Mouse (Mus musculus) lung, postnatal 14 days (tissue): ENCODE measurements around the gene Hist2h2be.
"Not testable (repeated sequence)": the region's sequence is repeated elsewhere in the genome, so short reads cannot be mapped to it uniquely, and the experiment has no call there.

Source experiments
- DNase-seq: peaks from one replicate; pipeline ENCODE4 v3.0.0; 2021

Gene Hist2h2be

DNA sequence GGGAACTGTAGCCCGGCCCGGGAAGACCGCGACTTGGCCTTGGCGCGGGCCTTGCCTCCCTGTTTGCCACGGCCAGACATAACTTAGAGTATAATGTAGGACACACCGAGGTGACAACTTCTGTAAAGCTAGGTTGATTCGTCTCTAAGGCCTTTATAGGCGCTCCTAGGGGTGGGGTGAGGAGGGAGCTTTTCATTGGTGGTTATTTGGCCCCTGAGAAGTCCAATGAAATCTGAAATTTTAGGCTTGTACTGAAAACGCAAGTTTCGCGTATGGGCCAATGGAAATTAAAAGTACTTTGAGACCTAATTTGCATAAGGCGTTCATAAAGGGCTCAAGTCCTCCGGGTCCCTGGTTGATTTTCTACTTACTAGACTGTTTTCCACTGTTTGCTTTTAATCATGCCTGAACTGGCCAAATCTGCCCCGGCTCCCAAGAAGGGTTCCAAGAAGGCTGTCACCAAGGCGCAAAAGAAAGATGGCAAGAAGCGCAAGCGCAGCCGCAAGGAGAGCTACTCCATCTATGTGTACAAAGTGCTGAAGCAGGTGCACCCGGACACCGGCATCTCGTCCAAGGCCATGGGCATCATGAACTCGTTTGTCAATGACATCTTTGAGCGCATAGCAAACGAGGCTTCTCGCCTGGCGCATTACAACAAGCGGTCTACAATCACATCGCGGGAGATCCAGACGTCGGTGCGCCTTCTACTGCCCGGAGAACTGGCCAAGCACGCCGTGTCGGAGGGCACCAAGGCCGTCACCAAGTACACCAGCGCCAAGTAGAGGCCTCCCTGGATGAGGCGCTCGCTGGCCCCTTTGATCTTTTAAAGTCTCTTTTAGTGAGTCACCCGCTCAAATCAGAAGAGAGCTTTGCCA lies at the start of gene Hist2h2be, which contains the start of gene Hist2h2ac:
Gene Hist2h2be, plus strand, starts transcription at position 355 of the 875 bp plus-strand sequence.
Gene Hist2h2ac, minus strand, starts transcription at position 116 of the 875 bp plus-strand sequence.
- peak; percentile 87 for DNase-seq

- DNase-seq = no peak
Measured at GRCm38 (mm10) chr3:96171583-96172196, 49.2 kb upstream of the Hist2h2be start.

DNA sequence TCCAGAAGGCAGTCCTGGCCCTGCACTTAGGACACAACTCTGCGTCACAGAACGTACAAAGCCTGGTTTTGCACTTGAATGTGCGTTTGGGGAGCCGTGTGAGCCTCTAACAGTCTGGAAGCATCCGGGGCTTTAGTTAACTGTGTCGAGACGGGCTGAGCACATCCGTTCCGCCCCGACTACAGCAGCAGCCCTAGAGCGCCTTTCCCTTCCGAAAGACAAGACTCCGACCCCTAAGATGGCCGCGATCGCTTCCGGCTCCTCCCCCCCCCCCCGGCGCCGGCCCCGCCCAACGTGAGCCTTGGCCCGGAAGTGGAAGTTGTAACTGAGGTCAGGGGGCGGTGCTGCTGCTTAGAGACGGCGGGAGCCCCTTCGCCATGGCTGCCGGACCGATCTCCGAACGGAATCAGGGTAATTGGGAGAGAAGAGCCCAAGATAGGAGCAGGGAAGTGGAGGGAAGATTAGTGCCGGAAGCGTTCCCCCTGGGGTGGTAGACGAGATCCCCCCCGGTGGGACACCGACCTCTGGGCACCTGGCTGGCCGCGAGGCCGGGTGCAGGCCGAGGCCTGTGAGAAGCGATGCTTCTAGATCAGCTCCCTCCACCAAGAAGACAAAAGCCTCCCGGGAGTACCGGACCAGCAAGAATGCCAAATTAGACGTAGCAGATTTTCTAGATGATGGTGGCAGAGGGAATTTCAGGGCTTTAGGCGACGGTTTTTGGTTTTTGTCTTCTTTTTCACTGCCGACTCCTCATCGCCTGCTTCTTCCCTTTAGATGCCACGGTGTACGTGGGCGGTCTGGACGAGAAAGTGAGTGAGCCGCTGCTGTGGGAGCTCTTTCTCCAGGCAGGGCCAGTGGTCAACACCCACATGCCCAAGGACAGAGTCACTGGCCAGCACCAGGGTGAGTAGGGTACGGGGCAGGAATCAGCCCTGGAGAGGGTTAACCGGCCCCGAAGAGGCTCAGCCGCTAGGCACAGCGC lies 48.4 kb upstream of the Hist2h2be start, which contains the start of gene Sf3b4:
Gene Sf3b4, plus strand, starts transcription at position 136 of the 982 bp plus-strand sequence.
- DNase-seq = peak; percentile 87

DNA sequence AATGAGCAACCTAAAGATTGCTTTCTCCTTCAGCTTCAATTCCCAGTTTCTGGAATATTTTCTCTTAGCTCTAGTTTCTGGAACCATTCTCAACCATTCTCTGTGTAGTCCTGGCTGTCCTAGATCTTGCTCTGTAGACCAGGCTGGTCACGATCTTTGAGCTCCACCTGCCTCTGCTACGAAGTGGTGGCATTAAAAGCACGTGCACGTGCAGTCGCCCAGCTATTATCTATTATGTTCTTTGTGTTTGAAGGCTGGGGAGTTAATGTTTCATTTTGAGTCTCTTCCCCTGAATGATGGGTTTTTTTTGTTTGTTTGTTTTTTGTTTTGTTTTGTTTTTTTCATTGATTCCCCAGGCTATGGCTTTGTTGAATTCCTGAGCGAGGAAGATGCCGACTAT lies 47.7 kb upstream of the Hist2h2be start:
- no peak for DNase-seq

DNA sequence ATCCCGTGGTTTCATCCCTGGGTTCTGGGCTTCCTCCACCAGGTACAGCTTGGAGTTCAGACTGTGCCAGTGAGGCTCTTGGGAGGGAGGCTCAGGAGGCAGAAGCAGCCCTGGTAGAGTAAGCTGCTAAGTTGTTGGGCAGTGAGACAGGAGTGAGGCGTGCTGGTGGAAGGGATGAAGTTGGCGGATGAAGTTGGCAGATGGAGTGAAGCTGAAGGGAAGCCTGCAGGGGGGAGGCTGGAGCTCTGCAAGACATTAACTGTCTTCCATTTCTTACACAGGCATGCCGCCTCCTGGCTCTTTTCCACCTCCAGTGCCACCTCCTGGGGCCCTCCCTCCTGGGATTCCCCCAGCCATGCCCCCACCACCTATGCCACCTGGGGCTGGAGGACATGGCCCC lies 46.9 kb upstream of the Hist2h2be start:
- not testable (repeated sequence) for DNase-seq

GRCm38 (mm10) chr3:96175251-96175650 lies 45.7 kb upstream of the Hist2h2be start:
- DNase-seq = no peak

GRCm38 (mm10) chr3:96178427-96178826 lies 42.5 kb upstream of the Hist2h2be start:
- DNase-seq = no peak

DNA sequence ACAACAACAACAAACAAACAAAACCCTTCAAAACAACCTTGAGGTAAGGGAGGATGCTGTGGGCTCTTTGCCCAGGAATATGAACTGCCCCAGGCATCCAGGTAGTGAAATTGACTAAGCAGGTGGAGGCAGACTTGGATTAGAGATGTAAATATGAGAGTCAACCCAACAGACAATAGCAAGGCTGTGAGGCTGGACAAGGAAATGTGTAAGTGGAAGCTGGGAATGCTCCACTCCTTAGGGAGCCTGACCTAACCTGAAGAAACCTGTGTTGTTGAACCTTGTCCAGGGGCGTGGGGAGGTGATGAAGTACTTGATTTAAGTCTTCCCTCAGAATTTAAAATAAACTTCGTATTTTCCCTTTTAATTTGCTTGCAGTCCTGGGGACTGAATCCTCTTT lies 42.0 kb upstream of the Hist2h2be start:
- no peak for DNase-seq

- peak; percentile 46 for DNase-seq
Measured at GRCm38 (mm10) chr3:96179531-96179930, 41.4 kb upstream of the Hist2h2be start.

GRCm38 (mm10) chr3:96180727-96181477 lies 40.0 kb upstream of the Hist2h2be start, which contains the start of gene Sv2a:
Gene Sv2a, plus strand, starts transcription at chr3:96181151.
- peak; percentile 37 for DNase-seq

DNA sequence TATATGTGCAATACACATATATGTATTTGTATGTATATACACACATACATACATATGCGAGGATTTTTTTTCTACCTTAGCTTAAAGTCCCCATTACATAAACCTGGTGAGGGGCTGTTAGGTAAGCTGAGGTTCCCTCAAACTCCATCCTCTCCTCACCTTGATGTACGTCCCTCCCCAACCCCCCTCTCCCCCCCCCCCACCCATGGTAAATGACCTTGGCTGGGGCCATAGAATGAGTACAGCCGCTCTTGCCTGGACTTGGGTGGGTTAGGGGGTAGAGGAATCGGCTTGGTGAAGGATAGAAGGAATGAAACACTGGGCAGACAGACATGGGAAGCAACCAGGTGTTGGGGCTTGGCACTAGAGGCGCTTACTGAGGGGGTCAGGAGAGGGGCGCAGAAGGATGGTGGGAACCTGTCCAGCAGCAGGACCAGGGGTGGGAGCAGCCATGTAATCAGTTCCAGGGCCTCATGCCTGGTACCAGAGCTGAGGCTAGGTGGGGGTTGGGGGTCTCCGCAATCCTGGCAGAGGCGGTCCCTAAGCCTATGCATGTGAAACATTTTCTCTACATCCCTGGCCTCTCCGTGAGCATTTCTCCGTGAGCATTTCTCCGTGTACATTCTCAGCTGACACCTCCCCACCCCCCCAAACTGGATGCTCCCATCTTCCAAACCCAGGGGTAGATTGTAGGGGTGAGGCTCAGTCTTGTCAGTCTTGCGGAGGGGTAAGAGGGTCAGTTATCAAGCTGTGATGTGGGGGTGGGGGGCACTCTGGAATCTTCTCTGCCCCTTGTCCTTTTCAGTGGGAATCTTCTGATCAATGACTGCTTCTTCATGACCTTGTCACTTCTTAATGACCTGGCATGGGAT lies 39.2 kb upstream of the Hist2h2be start:
- no peak for DNase-seq

GRCm38 (mm10) chr3:96182382-96182776 lies 38.5 kb upstream of the Hist2h2be start:
- no peak for DNase-seq

GRCm38 (mm10) chr3:96192977-96193376 lies 27.9 kb upstream of the Hist2h2be start:
- peak; percentile 23 for DNase-seq

DNA sequence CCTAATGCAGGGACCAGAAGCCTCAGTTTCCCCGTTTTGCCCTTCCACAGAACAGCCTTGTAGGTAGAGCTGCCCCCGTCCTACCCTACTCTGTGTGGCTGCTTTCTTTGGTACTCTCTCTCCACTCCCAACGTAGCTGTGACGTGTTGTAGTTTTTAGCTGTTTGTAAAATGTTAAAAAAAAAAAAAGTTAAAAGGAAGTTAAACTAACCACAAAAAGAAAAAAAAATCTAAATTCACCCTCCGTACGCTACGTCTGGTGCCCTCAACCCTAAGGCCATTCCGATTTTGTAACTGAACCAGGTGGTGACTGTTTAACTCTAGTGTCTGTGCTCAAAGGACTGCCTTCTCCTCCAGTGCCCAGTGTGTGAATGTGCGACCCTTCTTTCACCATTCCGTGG lies 26.0 kb upstream of the Hist2h2be start:
- no peak for DNase-seq

- no peak for DNase-seq
Measured at GRCm38 (mm10) chr3:96195616-96196313, 25.2 kb upstream of the Hist2h2be start.

DNA sequence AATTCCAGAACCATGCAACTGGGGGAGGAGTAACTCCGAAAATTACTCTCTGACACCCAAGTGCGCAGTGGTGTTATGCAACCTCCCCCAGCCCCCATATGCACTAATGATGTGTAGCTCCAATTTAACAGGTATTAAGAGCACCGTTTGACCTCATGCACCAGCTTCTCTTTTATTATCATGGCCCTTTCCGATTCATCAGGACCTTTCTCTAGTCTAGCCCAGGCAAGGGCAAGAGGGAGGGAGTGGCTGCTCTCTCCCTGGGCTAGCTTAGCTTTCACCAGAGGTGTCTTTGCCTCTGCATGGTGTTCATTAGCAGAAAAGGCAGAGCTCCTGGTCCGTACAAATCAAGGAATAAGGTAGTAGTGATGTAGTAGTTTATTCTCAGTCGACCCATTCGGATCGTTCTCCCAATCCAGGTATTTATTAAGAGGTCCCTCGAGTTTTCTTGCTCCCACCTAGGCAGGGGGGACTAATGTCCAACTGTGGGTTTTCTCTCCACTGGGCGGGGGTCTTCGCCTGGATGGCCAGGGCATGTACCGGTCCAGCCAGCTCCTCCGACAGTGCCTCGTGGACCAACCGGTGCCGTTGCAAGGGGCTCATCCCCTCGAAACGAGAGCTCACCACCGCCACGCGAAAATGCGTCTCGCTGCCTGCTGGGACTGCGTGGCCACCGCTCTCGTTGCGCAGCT lies 24.3 kb upstream of the Hist2h2be start:
- DNase-seq = no peak

DNA sequence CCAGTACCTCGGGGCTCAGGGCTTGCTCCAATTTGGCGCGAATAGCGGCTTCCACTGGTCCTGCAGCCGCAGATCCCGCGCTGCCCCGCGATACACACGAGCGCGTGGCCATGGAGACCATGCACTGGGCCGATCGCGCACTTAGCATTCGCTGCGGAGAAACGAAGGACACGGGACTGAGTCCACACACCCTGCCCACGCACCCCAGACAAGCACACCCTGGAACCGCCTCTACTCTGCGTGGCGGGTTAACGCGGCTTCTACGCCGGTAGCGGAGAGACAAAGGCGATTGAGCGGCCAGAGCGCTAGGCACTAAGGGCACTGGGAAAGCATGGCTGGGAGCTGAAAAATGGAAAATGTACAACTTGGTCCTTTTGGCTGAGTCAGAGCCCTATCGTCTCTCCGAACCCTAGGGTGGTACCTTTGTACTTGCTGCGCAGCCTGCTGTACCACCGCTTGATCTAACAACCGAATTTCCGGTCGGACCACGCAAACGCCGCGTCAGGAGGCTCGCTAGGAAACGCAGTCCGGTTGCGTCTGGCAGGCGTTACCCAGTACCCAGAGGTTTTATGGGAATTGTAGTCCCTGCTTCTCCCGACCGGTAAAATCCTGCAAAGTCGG lies 23.7 kb upstream of the Hist2h2be start:
- DNase-seq = peak; percentile 87

DNA sequence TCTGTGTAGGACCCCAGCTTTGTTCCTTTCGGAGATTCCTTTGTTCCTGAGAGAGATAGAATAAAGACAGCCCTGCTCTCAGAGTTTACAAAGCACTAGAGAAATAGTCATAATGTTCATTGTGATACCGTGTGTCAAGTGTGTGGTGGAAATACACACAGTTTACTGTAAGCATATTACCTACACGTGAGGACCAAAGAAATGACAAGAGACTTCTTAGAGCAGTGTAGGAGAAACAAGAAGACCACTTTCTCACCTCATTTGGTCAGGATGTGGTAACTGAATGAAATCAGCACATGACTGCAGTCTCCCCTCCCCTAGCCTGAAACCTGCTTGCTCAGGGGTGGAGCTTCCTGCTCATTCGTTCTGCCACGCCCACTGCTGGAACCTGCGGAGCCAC lies 22.7 kb upstream of the Hist2h2be start:
- DNase-seq = no peak

GRCm38 (mm10) chr3:96198601-96199251 lies 22.2 kb upstream of the Hist2h2be start:
- DNase-seq = not testable (repeated sequence)
